Mouse (Mus musculus) erythroblast, embryonic 14.5 days (primary cell): ENCODE data around the gene 0610010K14Rik.

ENCODE experiments used
- GATA1 ChIP-seq: IDR thresholded peaks from 2 replicates; pipeline ENCODE4 v1.6.1; 2012; ENCODE audit warnings: low read length, inconsistent platforms, mixed read lengths
- TAL1 ChIP-seq: IDR thresholded peaks from 3 replicates; pipeline ENCODE4 v1.6.1; 2012; ENCODE audit warnings: low read length, inconsistent platforms, mixed read lengths

DNA sequence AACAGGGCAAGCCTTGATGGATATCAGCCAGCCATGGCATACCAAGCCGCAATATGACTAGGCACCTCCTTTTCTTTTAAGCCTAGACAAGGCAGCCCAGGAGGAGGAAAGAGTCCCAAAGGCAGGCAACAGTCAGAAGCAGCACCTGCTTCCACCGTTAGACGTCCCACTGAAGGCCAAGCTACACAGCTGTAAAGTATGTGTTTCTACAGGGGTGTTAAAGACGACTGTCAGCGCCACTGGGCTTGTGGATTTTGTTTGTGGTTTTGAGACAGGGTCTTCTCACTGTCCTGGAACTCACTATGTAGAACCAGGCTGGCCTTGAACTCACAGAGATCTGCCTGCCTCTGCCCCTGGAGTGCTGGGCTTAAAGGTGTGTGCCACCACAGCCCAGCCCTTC lies 48.0 kb upstream of the 0610010K14Rik start:
- TF ChIP-seq TAL1 = no peak
- no peak for TF ChIP-seq GATA1
